Mouse (Mus musculus) hindbrain, embryonic 13.5 days (tissue): Measurements from ENCODE around the gene Adgrb3. TPM values are rescaled to one million over a fixed set of nuclear protein-coding genes. Genes with fewer than 3 reads are reported as not detected.
"Not testable (repeated sequence)": the region's sequence is repeated elsewhere in the genome, so short reads cannot be mapped to it uniquely, and the experiment has no call there.

ENCODE experiments used
- ATAC-seq: fragments of 200-750 bp; cut with Nextera tagmentation; 2 replicates; pipeline ENCODE4 v1.8.0; 2017; ENCODE audit warnings: moderate TSS enrichment; ENCODE audit not compliant: low FRiP score
- H3K27ac ChIP-seq: fragments of 300-500 bp; sonication (generic); 2 replicates; pipeline ENCODE4 v1.5.1; 2015; ENCODE audit warnings: inconsistent platforms, mild to moderate bottlenecking, moderate library complexity
- H3K27me3 ChIP-seq: fragments of 300-500 bp; sonication (generic); 2 replicates; pipeline ENCODE4 v1.6.1; 2015; ENCODE audit warnings: mild to moderate bottlenecking, inconsistent platforms
- H3K36me3 ChIP-seq: fragments of 300-500 bp; sonication (generic); 2 replicates; pipeline ENCODE4 v1.6.1; 2015; ENCODE audit warnings: mild to moderate bottlenecking, inconsistent platforms
- H3K4me1 ChIP-seq: fragments of 300-500 bp; sonication (generic); replicated peaks from 2 replicates; pipeline ENCODE4 v1.6.1; 2015; ENCODE audit warnings: inconsistent platforms
- H3K4me2 ChIP-seq: fragments of 300-500 bp; sonication (generic); 2 replicates; pipeline ENCODE4 v1.6.1; 2015; ENCODE audit warnings: inconsistent platforms, mild to moderate bottlenecking, moderate library complexity
- H3K4me3 ChIP-seq: fragments of 300-500 bp; sonication (generic); 2 replicates; pipeline ENCODE4 v1.5.1; 2015; ENCODE audit warnings: mild to moderate bottlenecking, inconsistent platforms
- H3K9ac ChIP-seq: fragments of 300-500 bp; sonication (generic); 2 replicates; pipeline ENCODE4 v1.6.1; 2015; ENCODE audit warnings: mild to moderate bottlenecking, inconsistent platforms
- H3K9me3 ChIP-seq: fragments of 300-500 bp; sonication (generic); 2 replicates; pipeline ENCODE4 v1.6.1; 2016; ENCODE audit warnings: inconsistent platforms
- WGBS: fragments of 180-500 bp; shearing (Covaris S2); methylation state at CpG from one replicate; pipeline ENCODE4 v1.1.7; 2015; 5-methylcytosine and 5-hydroxymethylcytosine counted together
- polyA plus RNA-seq: library from polyadenylated mRNA; unstranded; fragments of >200 nt; fragmentation: Nextera tagmentation; extraction: Ambion mirVana; gene quantifications from 2 replicates; pipeline ENCODE4 v1.2.1, GENCODE M21; 2015

Gene Adgrb3
- polyA plus RNA-seq, 1 experiment from 2014 or later, result 41.2 TPM

GRCm38 (mm10) chr1:25706299-25706698, 123.2 kb downstream of the Adgrb3 start:
- no peak overlapping the region for H3K9ac ChIP-seq
- no peaks in the 10 kb centered on the region for H3K9me3 ChIP-seq
- H3K27ac ChIP-seq, result no peak overlapping the region
- no peak overlapping the region for H3K4me3 ChIP-seq
- H3K36me3 ChIP-seq, result no peaks in the 10 kb centered on the region
- H3K4me1 ChIP-seq, result no peaks in the 10 kb centered on the region
- no peak overlapping the region for H3K4me2 ChIP-seq
- no peak for ATAC-seq
- WGBS, result 93% methylated on average over 2 of the region's 2 CpGs
- no peaks in the 10 kb centered on the region for H3K27me3 ChIP-seq

GRCm38 (mm10) chr1:25698702-25699250, 130.7 kb downstream of the Adgrb3 start:
- no peaks in the 10 kb centered on the region for H3K4me1 ChIP-seq
- no peak overlapping the region for H3K4me2 ChIP-seq
- 84% methylated on average over 6 of the region's 6 CpGs for WGBS

GRCm38 (mm10) chr1:25697179-25697578, 132.3 kb downstream of the Adgrb3 start:
- H3K9me3 ChIP-seq, result no peaks in the 10 kb centered on the region
- WGBS, result 90% methylated on average over 4 of the region's 4 CpGs
- no peaks in the 10 kb centered on the region for H3K4me1 ChIP-seq
- H3K27ac ChIP-seq, result no peak overlapping the region
- no peak for ATAC-seq
- H3K4me3 ChIP-seq, result no peak overlapping the region
- no peaks in the 10 kb centered on the region for H3K36me3 ChIP-seq
- no peak overlapping the region for H3K9ac ChIP-seq
- no peak overlapping the region for H3K4me2 ChIP-seq
- H3K27me3 ChIP-seq, result no peaks in the 10 kb centered on the region

More at GRCm38 (mm10) chr1:25698702-25699250, 130.7 kb downstream of the Adgrb3 start:
- Histone ChIP-seq H3K27me3 (no peaks in the 10 kb centered on the region), H3K27ac (no peak overlapping the region), H3K9me3 (no peaks in the 10 kb centered on the region), H3K36me3 (no peaks in the 10 kb centered on the region), H3K9ac (no peak overlapping the region), H3K4me3 (no peak overlapping the region)
- no peak for ATAC-seq

- H3K27ac ChIP-seq, result no peak overlapping the region
- no peak overlapping the region for H3K9ac ChIP-seq
- no peak for ATAC-seq
- H3K36me3 ChIP-seq, result no peaks in the 10 kb centered on the region
- no peaks in the 10 kb centered on the region for H3K9me3 ChIP-seq
- H3K4me3 ChIP-seq, result no peak overlapping the region
- H3K27me3 ChIP-seq, result no peaks in the 10 kb centered on the region
- WGBS, result 71% methylated on average over 3 of the region's 3 CpGs
- no peaks in the 10 kb centered on the region for H3K4me1 ChIP-seq
- no peak overlapping the region for H3K4me2 ChIP-seq
These were observed 132.7 kb downstream of the Adgrb3 start for GRCm38 (mm10) chr1:25696771-25697170.

- no peaks in the 10 kb centered on the region for H3K36me3 ChIP-seq
- ATAC-seq, result no peak
- H3K27me3 ChIP-seq, result no peaks in the 10 kb centered on the region
- no peaks in the 10 kb centered on the region for H3K4me1 ChIP-seq
- H3K4me3 ChIP-seq, result no peak overlapping the region
- no peaks in the 10 kb centered on the region for H3K9me3 ChIP-seq
- no peak overlapping the region for H3K9ac ChIP-seq
- H3K27ac ChIP-seq, result no peak overlapping the region
- 92% methylated on average over 3 of the region's 3 CpGs for WGBS
- H3K4me2 ChIP-seq, result no peak overlapping the region
These were observed 147.4 kb downstream of the Adgrb3 start for GRCm38 (mm10) chr1:25682118-25682517.

GRCm38 (mm10) chr1:25679656-25680055, 149.9 kb downstream of the Adgrb3 start:
- H3K36me3 ChIP-seq, result no peaks in the 10 kb centered on the region
- ATAC-seq, result no peak
- WGBS, result 67% methylated on average over 2 of the region's 2 CpGs

GRCm38 (mm10) chr1:25652717-25653116, 176.8 kb downstream of the Adgrb3 start:
- ATAC-seq, result peak; percentile 66; the same call in 1 of the 2 replicates
- Histone ChIP-seq H3K9ac (no peak overlapping the region), H3K4me2 (no peak overlapping the region), H3K4me1 (no peaks in the 10 kb centered on the region), H3K4me3 (no peak overlapping the region), H3K9me3 (no peaks in the 10 kb centered on the region), H3K27me3 (no peaks in the 10 kb centered on the region), H3K27ac (no peak overlapping the region), H3K36me3 (no peaks in the 10 kb centered on the region)
- 79% methylated on average over 1 of the region's 1 CpGs for WGBS

More at GRCm38 (mm10) chr1:25679656-25680055, 149.9 kb downstream of the Adgrb3 start:
- no peak overlapping the region for H3K27ac ChIP-seq
- no peaks in the 10 kb centered on the region for H3K9me3 ChIP-seq
- H3K4me2 ChIP-seq, result no peak overlapping the region
- no peaks in the 10 kb centered on the region for H3K4me1 ChIP-seq
- no peak overlapping the region for H3K4me3 ChIP-seq
- no peaks in the 10 kb centered on the region for H3K27me3 ChIP-seq
- H3K9ac ChIP-seq, result no peak overlapping the region

GRCm38 (mm10) chr1:25644256-25644655, 185.3 kb downstream of the Adgrb3 start:
- H3K36me3 ChIP-seq, result no peaks in the 10 kb centered on the region
- no peaks in the 10 kb centered on the region for H3K27me3 ChIP-seq
- H3K27ac ChIP-seq, result no peak overlapping the region
- WGBS, result 91% methylated on average over 5 of the region's 5 CpGs
- no peak for ATAC-seq
- H3K4me3 ChIP-seq, result no peak overlapping the region
- H3K4me1 ChIP-seq, result no peaks in the 10 kb centered on the region
- no peak overlapping the region for H3K4me2 ChIP-seq
- no peaks in the 10 kb centered on the region for H3K9me3 ChIP-seq
- H3K9ac ChIP-seq, result no peak overlapping the region

GRCm38 (mm10) chr1:25621458-25621857, 208.0 kb downstream of the Adgrb3 start:
- Histone ChIP-seq H3K27ac (no peak overlapping the region), H3K27me3 (no peaks in the 10 kb centered on the region), H3K4me1 (no peaks in the 10 kb centered on the region), H3K4me3 (no peak overlapping the region), H3K9ac (no peak overlapping the region), H3K36me3 (no peaks in the 10 kb centered on the region), H3K9me3 (no peaks in the 10 kb centered on the region), H3K4me2 (no peak overlapping the region)
- no peak for ATAC-seq
- WGBS, result 68% methylated on average over 4 of the region's 4 CpGs

- H3K27me3 ChIP-seq, result no peaks in the 10 kb centered on the region
- H3K4me1 ChIP-seq, result no peaks in the 10 kb centered on the region
- no peak overlapping the region for H3K4me2 ChIP-seq
- ATAC-seq, result no peak
- no peak overlapping the region for H3K27ac ChIP-seq
- no peak overlapping the region for H3K4me3 ChIP-seq
- no peaks in the 10 kb centered on the region for H3K9me3 ChIP-seq
- H3K36me3 ChIP-seq, result no peaks in the 10 kb centered on the region
- H3K9ac ChIP-seq, result no peak overlapping the region
These were observed 212.6 kb downstream of the Adgrb3 start for GRCm38 (mm10) chr1:25616954-25617353.

GRCm38 (mm10) chr1:25610776-25611175, 218.7 kb downstream of the Adgrb3 start:
- H3K4me2 ChIP-seq, H3K9me3 ChIP-seq, H3K4me3 ChIP-seq, H3K9ac ChIP-seq, H3K36me3 ChIP-seq, ATAC-seq, H3K4me1 ChIP-seq, H3K27ac ChIP-seq, H3K27me3 ChIP-seq: not testable (repeated sequence)

GRCm38 (mm10) chr1:25598941-25599340, 230.6 kb downstream of the Adgrb3 start:
- H3K4me2 ChIP-seq, result no peak overlapping the region
- H3K9me3 ChIP-seq, result no peaks in the 10 kb centered on the region
- H3K27ac ChIP-seq, result no peak overlapping the region
- H3K27me3 ChIP-seq, result no peaks in the 10 kb centered on the region
- 92% methylated on average over 5 of the region's 5 CpGs for WGBS
- no peaks in the 10 kb centered on the region for H3K36me3 ChIP-seq
- H3K4me1 ChIP-seq, result no peaks in the 10 kb centered on the region
- no peak overlapping the region for H3K9ac ChIP-seq
- no peak for ATAC-seq
- no peak overlapping the region for H3K4me3 ChIP-seq

GRCm38 (mm10) chr1:25588568-25589118, 240.9 kb downstream of the Adgrb3 start:
- Histone ChIP-seq H3K4me2 (no peak overlapping the region), H3K9me3 (no peaks in the 10 kb centered on the region), H3K27ac (no peak overlapping the region), H3K4me3 (no peak overlapping the region), H3K27me3 (no peaks in the 10 kb centered on the region), H3K9ac (no peak overlapping the region), H3K4me1 (no peaks in the 10 kb centered on the region), H3K36me3 (no peaks in the 10 kb centered on the region)
- 52% methylated on average over 2 of the region's 2 CpGs for WGBS
- ATAC-seq, result 0 out of 2 replicates have a peak, but pooled peaks have one; percentile 24
